Mouse (Mus musculus): ENCODE data around the gene Mdm4.

DNA sequence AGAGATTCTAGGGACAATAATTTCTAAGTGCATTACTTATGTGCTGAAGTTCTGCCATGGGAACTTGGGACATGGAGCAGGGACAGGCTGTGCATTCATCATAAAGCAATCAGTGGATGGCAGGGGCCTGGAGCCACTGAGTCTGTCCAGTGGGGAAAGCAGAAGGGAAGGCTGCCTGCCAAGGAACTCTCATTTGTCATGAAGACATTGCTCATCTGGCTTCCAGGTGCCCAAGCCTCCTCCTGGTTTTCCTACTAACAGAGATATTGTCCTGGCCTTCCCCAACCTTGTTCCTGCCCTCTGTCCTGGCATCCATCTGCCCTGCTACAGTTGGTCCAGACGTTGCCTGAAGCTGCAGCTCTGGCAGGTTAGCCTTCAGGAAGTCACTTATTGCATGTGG is 53.0 kb downstream of the Mdm4 start:
- TF ChIP-seq EP300 (IDR thresholded peaks at IDR 0.05; ENCODE audit: insufficient read depth, low read depth, low read length) (no peak), CTCF (IDR thresholded peaks at IDR 0.05; ENCODE audit: low read depth, low read length) (no peak), POLR2A (IDR thresholded peaks at IDR 0.05; ENCODE audit: insufficient read depth, low read length) (no peak)
